Mouse (Mus musculus) ovary, postnatal 14 days (tissue): ENCODE measurements around the gene Rab39b.

ENCODE experiments used
- DNase-seq: peaks from one replicate; pipeline ENCODE4 v3.0.0; 2022; ENCODE audit warnings: low spot score

Gene Rab39b

GRCm38 (mm10) chrX:75577582-75578324 lies at the start of gene Rab39b:
Gene Rab39b, minus strand, starts transcription at chrX:75578231.
- DNase-seq = no peak

- DNase-seq = no peak
Observed at GRCm38 (mm10) chrX:75578539-75578938, 508 bp upstream of the Rab39b start.
